Comparison of ENCODE assay signal across 7 mouse cellular contexts in the genomic region with DNA sequence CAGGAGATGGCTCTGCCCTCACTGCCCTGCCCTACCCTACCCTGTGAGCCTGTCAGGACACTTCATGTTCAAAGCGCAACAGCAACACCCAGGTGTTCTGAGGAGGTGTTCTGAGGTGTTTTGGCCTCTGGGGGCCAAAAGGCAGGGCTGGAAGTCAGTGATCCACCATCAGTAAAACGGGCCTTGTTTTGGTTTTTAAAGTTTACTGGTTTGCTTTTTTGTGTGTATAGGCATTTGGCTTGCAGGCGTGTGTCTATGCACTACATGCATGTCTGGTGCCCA. TPM values are rescaled to one million over a fixed set of nuclear protein-coding genes. Genes with fewer than 3 reads are reported as not detected.
DNase-seq lines count a peak whose midpoint lies in the region; ATAC-seq and TF ChIP-seq lines count a peak whose summit lies in the region.

No protein-coding gene starts in this region.

- peak overlapping the region; percentile 43 for H3K4me2 ChIP-seq in embryonic facial prominence, embryonic 12.5 days (replicated peaks)
- H3K4me2 ChIP-seq in intestine, embryonic 16.5 days (ENCODE audit: low read depth, low read length): peak overlapping the region; percentile 57
- H3K4me2 ChIP-seq in neural tube, embryonic 12.5 days (replicated peaks): peak overlapping the region; percentile 22

- no peak for TF ChIP-seq POLR2A in lung, adult 2 months (IDR thresholded peaks at IDR 0.05; ENCODE audit: borderline replicate concordance, extremely low read depth, low read depth, low read length)

- H3K36me3 ChIP-seq in embryonic facial prominence, embryonic 12.5 days: no peaks in the 10 kb centered on the region
- no peaks in the 10 kb centered on the region for H3K36me3 ChIP-seq in intestine, embryonic 16.5 days (ENCODE audit: control insufficient read depth, insufficient read depth, low read length)
- no peaks in the 10 kb centered on the region for H3K36me3 ChIP-seq in neural tube, embryonic 12.5 days

- H3K4me1 ChIP-seq in lung, adult 2 months (ENCODE audit: control insufficient read depth, insufficient read depth, low read length): no peaks in the 10 kb centered on the region
- 0 out of 2 replicates have a peak, but pooled peaks cover 3% of the 10 kb centered on the region for H3K4me1 ChIP-seq in embryonic facial prominence, embryonic 12.5 days
- H3K4me1 ChIP-seq in intestine, embryonic 16.5 days (ENCODE audit: control insufficient read depth, insufficient read depth, low read length): peaks cover 4% of the 10 kb centered on the region; the same call in 1 of the 2 replicates
- H3K4me1 ChIP-seq in neural tube, embryonic 12.5 days: no peaks in the 10 kb centered on the region

- no peak for TF ChIP-seq CTCF in lung, adult 2 months (IDR thresholded peaks at IDR 0.05; ENCODE audit: insufficient read depth, low read length)

- no peaks in the 10 kb centered on the region for H3K9me3 ChIP-seq in embryonic facial prominence, embryonic 12.5 days
- H3K9me3 ChIP-seq in intestine, embryonic 16.5 days (ENCODE audit: control insufficient read depth, low read length): no peaks in the 10 kb centered on the region
- peaks cover 5% of the 10 kb centered on the region; the same call in 1 of the 2 replicates for H3K9me3 ChIP-seq in neural tube, embryonic 12.5 days

- ATAC-seq in embryonic facial prominence, embryonic 12.5 days (ENCODE audit: insufficient number of reproducible peaks, insufficient read depth, low FRiP score, low TSS enrichment): no peak
- no peak for ATAC-seq in intestine, embryonic 16.5 days
- no peak for ATAC-seq in neural tube, embryonic 12.5 days (ENCODE audit: low FRiP score, low read depth)

- no peak for DNase-seq in lung, adult 2 months
- DNase-seq in lung, adult 18-20 months: no peak
- no peak for DNase-seq in gastrocnemius, postnatal 10 days
- no peak for DNase-seq in adrenal gland, adult (ENCODE audit: inconsistent age in 2 of 2, low spot score in 1 of 2)

- no peaks in the 10 kb centered on the region for H3K27me3 ChIP-seq in embryonic facial prominence, embryonic 12.5 days
- H3K27me3 ChIP-seq in intestine, embryonic 16.5 days (replicated peaks; ENCODE audit: control insufficient read depth, insufficient read depth, low read length): no peaks in the 10 kb centered on the region
- H3K27me3 ChIP-seq in neural tube, embryonic 12.5 days (replicated peaks): no peaks in the 10 kb centered on the region

- peak overlapping the region; percentile 57 for H3K4me3 ChIP-seq in lung, adult 2 months (replicated peaks; ENCODE audit: extremely low read depth, low read depth, low read length)
- peak overlapping the region; percentile 28; the same call in 1 of the 2 replicates for H3K4me3 ChIP-seq in embryonic facial prominence, embryonic 12.5 days
- peak overlapping the region; percentile 43 for H3K4me3 ChIP-seq in intestine, embryonic 16.5 days (ENCODE audit: low read length)
- no peak overlapping the region for H3K4me3 ChIP-seq in neural tube, embryonic 12.5 days

- no peak overlapping the region for H3K27ac ChIP-seq in embryonic facial prominence, embryonic 12.5 days
- H3K27ac ChIP-seq in intestine, embryonic 16.5 days (ENCODE audit: low read length): no peak overlapping the region
- no peak overlapping the region for H3K27ac ChIP-seq in neural tube, embryonic 12.5 days

- WGBS in lung, adult 2 months: 72% methylated on average over 3 of the region's 3 CpGs
- WGBS in embryonic facial prominence, embryonic 12.5 days: 78% methylated on average over 3 of the region's 3 CpGs
- WGBS in intestine, embryonic 16.5 days: 81% methylated on average over 3 of the region's 3 CpGs
- WGBS in neural tube, embryonic 12.5 days: 86% methylated on average over 3 of the region's 3 CpGs

- H3K9ac ChIP-seq in embryonic facial prominence, embryonic 12.5 days: no peak overlapping the region
- H3K9ac ChIP-seq in intestine, embryonic 16.5 days (ENCODE audit: low read depth, low read length): peak overlapping the region; percentile 44; the same call in 1 of the 2 replicates
- no peak overlapping the region for H3K9ac ChIP-seq in neural tube, embryonic 12.5 days

RNA-seq across cellular contexts. Expression of a gene that starts 17.9 kb away (rescaled TPM):
- not detected in 2 replicates for polyA plus RNA-seq in lung, adult 2 months (2012; rRNA removed)
- 8.6 and 12.6 TPM in 2 replicates for polyA plus RNA-seq in embryonic facial prominence, embryonic 12.5 days (2016; fragmentation: Nextera tagmentation; extraction: Ambion mirVana)
- 4.0 and 9.6 TPM in 2 replicates for polyA plus RNA-seq in intestine, embryonic 16.5 days (2015; fragmentation: Nextera tagmentation; extraction: Ambion mirVana)
- polyA plus RNA-seq in neural tube, embryonic 12.5 days (2016; fragmentation: Nextera tagmentation; extraction: Ambion mirVana): 2.4 and 2.5 TPM in 2 replicates
- total RNA-seq in gastrocnemius, postnatal 10 days (2021): under 1 TPM; 0.43 to 0.63 TPM

RNA-seq across cellular contexts. Expression of a gene that starts 30.2 kb away (rescaled TPM):
- 88.1 and 106 TPM in 2 replicates for polyA plus RNA-seq in lung, adult 2 months (2012; rRNA removed)
- polyA plus RNA-seq in embryonic facial prominence, embryonic 12.5 days (2016; fragmentation: Nextera tagmentation; extraction: Ambion mirVana): 685 and 686 TPM in 2 replicates
- polyA plus RNA-seq in intestine, embryonic 16.5 days (2015; fragmentation: Nextera tagmentation; extraction: Ambion mirVana): 906 and 911 TPM in 2 replicates
- polyA plus RNA-seq in neural tube, embryonic 12.5 days (2016; fragmentation: Nextera tagmentation; extraction: Ambion mirVana): 723 and 776 TPM in 2 replicates
- 100 to 1,000 TPM; 828 to 975 TPM for total RNA-seq in gastrocnemius, postnatal 10 days (2021)

RNA-seq across cellular contexts. Expression of a gene that starts 36.3 kb away (rescaled TPM):
- polyA plus RNA-seq in lung, adult 2 months (2012; rRNA removed): 2.1 and 3.9 TPM in 2 replicates
- polyA plus RNA-seq in embryonic facial prominence, embryonic 12.5 days (2016; fragmentation: Nextera tagmentation; extraction: Ambion mirVana): 58.0 and 65.4 TPM in 2 replicates
- polyA plus RNA-seq in intestine, embryonic 16.5 days (2015; fragmentation: Nextera tagmentation; extraction: Ambion mirVana): 27.3 and 27.9 TPM in 2 replicates
- 57.4 and 65.9 TPM in 2 replicates for polyA plus RNA-seq in neural tube, embryonic 12.5 days (2016; fragmentation: Nextera tagmentation; extraction: Ambion mirVana)
- 10 to 100 TPM; 48.1 to 52.6 TPM for total RNA-seq in gastrocnemius, postnatal 10 days (2021)

RNA-seq across cellular contexts. Expression of a gene that starts 38.1 kb away (rescaled TPM):
- 46.1 and 52.7 TPM in 2 replicates for polyA plus RNA-seq in lung, adult 2 months (2012; rRNA removed)
- 48.2 and 54.8 TPM in 2 replicates for polyA plus RNA-seq in embryonic facial prominence, embryonic 12.5 days (2016; fragmentation: Nextera tagmentation; extraction: Ambion mirVana)
- 43.4 and 53.5 TPM in 2 replicates for polyA plus RNA-seq in intestine, embryonic 16.5 days (2015; fragmentation: Nextera tagmentation; extraction: Ambion mirVana)
- polyA plus RNA-seq in neural tube, embryonic 12.5 days (2016; fragmentation: Nextera tagmentation; extraction: Ambion mirVana): 41.2 and 57.2 TPM in 2 replicates
- total RNA-seq in gastrocnemius, postnatal 10 days (2021): 10 to 100 TPM; 50.9 to 58.2 TPM
